Mouse (Mus musculus): Measurements from ENCODE around the gene Spc25. TPM values are rescaled to one million over a fixed set of nuclear protein-coding genes. Genes with fewer than 3 reads are reported as not detected.

Spc25 gene
- polyA plus RNA-seq, 1 experiment from 2014 or later, result 186 TPM

- Histone ChIP-seq H3K27me3 (ENCODE audit: control insufficient read depth, insufficient read depth, low read depth, low read length) (no peaks in the 10 kb centered on the region), H3K9me3 (ENCODE audit: control insufficient read depth, low read length) (no peaks in the 10 kb centered on the region), H3K4me1 (replicated peaks; ENCODE audit: control insufficient read depth, insufficient read depth, low read length) (no peaks in the 10 kb centered on the region), H3K27ac (ENCODE audit: low read length) (no peak overlapping the region), H3K9ac (ENCODE audit: low read length) (no peak overlapping the region), H3K36me3 (ENCODE audit: control insufficient read depth, insufficient read depth, low read length) (no peaks in the 10 kb centered on the region), H3K4me3 (ENCODE audit: low read length) (no peak overlapping the region), H3K4me2 (ENCODE audit: low read depth, low read length) (no peak overlapping the region)
- 86% methylated on average over 9 of the region's 9 CpGs for WGBS
- no peak for ATAC-seq (ENCODE audit: low read depth)
These were observed 20.9 kb upstream of the Spc25 start for GRCm38 (mm10) chr2:69226876-69227275.

GRCm38 (mm10) chr2:69224724-69225123, 18.7 kb upstream of the Spc25 start:
- H3K36me3 ChIP-seq (ENCODE audit: control insufficient read depth, insufficient read depth, low read length), result no peaks in the 10 kb centered on the region
- H3K9ac ChIP-seq (ENCODE audit: low read length), result no peak overlapping the region
- no peaks in the 10 kb centered on the region for H3K27me3 ChIP-seq (ENCODE audit: control insufficient read depth, insufficient read depth, low read depth, low read length)
- H3K4me2 ChIP-seq (ENCODE audit: low read depth, low read length), result no peak overlapping the region
- no peak overlapping the region for H3K4me3 ChIP-seq (ENCODE audit: low read length)
- no peak for ATAC-seq (ENCODE audit: low read depth)
- H3K27ac ChIP-seq (ENCODE audit: low read length), result no peak overlapping the region
- H3K9me3 ChIP-seq (ENCODE audit: control insufficient read depth, low read length), result no peaks in the 10 kb centered on the region
- WGBS, result 37% methylated on average over 2 of the region's 2 CpGs
- no peaks in the 10 kb centered on the region for H3K4me1 ChIP-seq (replicated peaks; ENCODE audit: control insufficient read depth, insufficient read depth, low read length)

- no peaks in the 10 kb centered on the region for H3K27me3 ChIP-seq (ENCODE audit: control insufficient read depth, insufficient read depth, low read depth, low read length)
- no peak for ATAC-seq (ENCODE audit: low read depth)
These were observed 16.8 kb upstream of the Spc25 start for GRCm38 (mm10) chr2:69222815-69223214.

DNA sequence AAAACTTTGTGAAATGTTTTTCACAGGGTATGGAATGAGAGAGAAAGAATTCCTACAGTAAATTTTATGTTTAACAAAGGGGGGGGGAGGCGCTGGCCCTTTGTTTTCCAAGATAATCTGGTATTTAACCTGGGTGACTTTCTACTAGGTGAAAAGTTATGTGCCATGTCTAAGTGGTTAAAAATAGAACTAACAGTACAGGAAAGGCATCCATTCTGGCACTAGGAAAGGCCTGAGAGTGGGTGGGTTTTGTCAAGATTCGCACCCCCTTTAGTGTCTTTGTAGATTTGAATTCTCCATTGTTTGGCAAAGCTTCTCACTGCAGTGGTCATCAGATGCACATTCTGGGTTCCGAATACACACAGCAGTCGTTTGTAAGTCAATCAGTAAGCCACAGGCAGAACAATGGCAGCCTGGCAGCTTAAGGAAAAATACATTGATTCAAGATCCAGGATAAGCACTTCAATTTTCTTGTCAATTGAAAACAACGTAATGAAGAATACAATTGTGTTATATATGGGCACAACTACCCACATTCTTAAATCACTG, 15.9 kb upstream of the Spc25 start:
- H3K9me3 ChIP-seq (ENCODE audit: control insufficient read depth, low read length), result no peaks in the 10 kb centered on the region
- H3K36me3 ChIP-seq (ENCODE audit: control insufficient read depth, insufficient read depth, low read length), result no peaks in the 10 kb centered on the region
- H3K4me2 ChIP-seq (ENCODE audit: low read depth, low read length), result no peak overlapping the region
- no peak overlapping the region for H3K9ac ChIP-seq (ENCODE audit: low read length)
- no peak overlapping the region for H3K27ac ChIP-seq (ENCODE audit: low read length)
- no peaks in the 10 kb centered on the region for H3K4me1 ChIP-seq (replicated peaks; ENCODE audit: control insufficient read depth, insufficient read depth, low read length)
- H3K27me3 ChIP-seq (ENCODE audit: control insufficient read depth, insufficient read depth, low read depth, low read length), result no peaks in the 10 kb centered on the region
- no peak for ATAC-seq (ENCODE audit: low read depth)
- H3K4me3 ChIP-seq (ENCODE audit: low read length), result no peak overlapping the region
- WGBS, result 57% methylated on average over 5 of the region's 5 CpGs

More at GRCm38 (mm10) chr2:69222815-69223214, 16.8 kb upstream of the Spc25 start:
- Histone ChIP-seq H3K36me3 (ENCODE audit: control insufficient read depth, insufficient read depth, low read length) (no peaks in the 10 kb centered on the region), H3K4me2 (ENCODE audit: low read depth, low read length) (no peak overlapping the region), H3K9ac (ENCODE audit: low read length) (no peak overlapping the region), H3K9me3 (ENCODE audit: control insufficient read depth, low read length) (no peaks in the 10 kb centered on the region), H3K4me1 (replicated peaks; ENCODE audit: control insufficient read depth, insufficient read depth, low read length) (no peaks in the 10 kb centered on the region), H3K4me3 (ENCODE audit: low read length) (no peak overlapping the region), H3K27ac (ENCODE audit: low read length) (no peak overlapping the region)
- 63% methylated on average over 10 of the region's 10 CpGs for WGBS

GRCm38 (mm10) chr2:69215242-69215641, 9.2 kb upstream of the Spc25 start:
- Histone ChIP-seq H3K4me3 (ENCODE audit: low read length) (no peak overlapping the region), H3K36me3 (ENCODE audit: control insufficient read depth, insufficient read depth, low read length) (no peaks in the 10 kb centered on the region), H3K4me1 (replicated peaks; ENCODE audit: control insufficient read depth, insufficient read depth, low read length) (no peaks in the 10 kb centered on the region), H3K4me2 (ENCODE audit: low read depth, low read length) (no peak overlapping the region), H3K9ac (ENCODE audit: low read length) (no peak overlapping the region), H3K9me3 (ENCODE audit: control insufficient read depth, low read length) (no peaks in the 10 kb centered on the region), H3K27me3 (ENCODE audit: control insufficient read depth, insufficient read depth, low read depth, low read length) (no peaks in the 10 kb centered on the region), H3K27ac (ENCODE audit: low read length) (no peak overlapping the region)
- ATAC-seq (ENCODE audit: low read depth), result no peak
- WGBS, result 54% methylated on average over 7 of the region's 7 CpGs

DNA sequence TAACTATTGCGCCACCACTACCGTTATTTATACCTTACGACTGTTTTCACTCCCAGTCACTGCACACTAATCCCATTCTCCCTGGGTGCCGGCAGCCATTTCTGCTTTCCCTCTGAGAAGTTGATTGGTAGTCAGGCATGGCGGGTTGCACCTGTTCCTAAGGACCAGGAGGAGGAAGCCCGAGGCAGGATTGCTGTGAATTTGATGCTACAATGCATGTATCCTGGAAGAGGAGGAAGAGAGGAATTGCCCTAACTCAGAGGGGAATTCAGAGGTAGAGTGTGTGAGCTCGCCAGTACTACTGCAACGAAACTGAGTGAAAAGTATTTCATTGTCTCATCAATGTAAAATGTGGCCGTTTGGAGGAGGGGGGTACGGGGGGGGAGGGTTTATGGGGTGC, 6.7 kb upstream of the Spc25 start:
- H3K9ac ChIP-seq (ENCODE audit: low read length), result no peak overlapping the region
- 66% methylated on average over 10 of the region's 10 CpGs for WGBS
- no peak overlapping the region for H3K27ac ChIP-seq (ENCODE audit: low read length)
- H3K4me1 ChIP-seq (replicated peaks; ENCODE audit: control insufficient read depth, insufficient read depth, low read length), result no peaks in the 10 kb centered on the region
- H3K27me3 ChIP-seq (ENCODE audit: control insufficient read depth, insufficient read depth, low read depth, low read length), result no peaks in the 10 kb centered on the region
- H3K36me3 ChIP-seq (ENCODE audit: control insufficient read depth, insufficient read depth, low read length), result no peaks in the 10 kb centered on the region
- no peak overlapping the region for H3K4me2 ChIP-seq (ENCODE audit: low read depth, low read length)
- H3K9me3 ChIP-seq (ENCODE audit: control insufficient read depth, low read length), result no peaks in the 10 kb centered on the region
- ATAC-seq (ENCODE audit: low read depth), result no peak
- H3K4me3 ChIP-seq (ENCODE audit: low read length), result no peak overlapping the region

DNA sequence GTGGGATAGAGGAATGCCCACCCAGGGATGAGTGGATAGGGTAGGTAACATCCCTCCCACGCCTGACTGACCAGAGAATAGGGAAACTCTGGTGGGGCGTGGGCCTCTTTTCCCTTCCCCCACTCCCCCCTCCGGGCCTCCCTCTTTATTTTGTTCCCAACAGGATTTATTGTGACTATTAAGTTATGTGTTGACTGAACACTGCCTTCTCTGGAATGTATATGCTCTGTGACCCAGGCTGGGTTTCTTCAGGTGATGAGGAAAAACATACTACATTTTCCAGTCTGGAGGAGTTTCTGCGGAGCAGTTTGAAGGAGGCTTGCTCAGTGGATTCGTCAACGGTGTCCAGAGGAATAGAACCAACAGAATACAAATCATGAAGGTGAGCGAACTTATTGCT, 4.8 kb upstream of the Spc25 start, which contains the start of gene G6pc2:
TSS of gene G6pc2 (plus strand) at position 301 of the 400 bp plus-strand sequence.
- Histone ChIP-seq H3K4me2 (ENCODE audit: low read depth, low read length) (no peak within 1 kb of the TSS), H3K27me3 (ENCODE audit: control insufficient read depth, insufficient read depth, low read depth, low read length) (no peaks in the 10 kb centered on the region), H3K4me3 (ENCODE audit: low read length) (no peak within 1 kb of the TSS), H3K9me3 (ENCODE audit: control insufficient read depth, low read length) (no peaks in the 10 kb centered on the region), H3K4me1 (replicated peaks; ENCODE audit: control insufficient read depth, insufficient read depth, low read length) (peaks cover 3% of the 10 kb centered on the region; the same call in 1 of the 2 replicates), H3K36me3 (ENCODE audit: control insufficient read depth, insufficient read depth, low read length) (no peaks in the 10 kb centered on the region), H3K9ac (ENCODE audit: low read length) (no peak within 1 kb of the TSS), H3K27ac (ENCODE audit: low read length) (no peak within 1 kb of the TSS)
- ATAC-seq (ENCODE audit: low read depth), result no peak
- 78% methylated on average over 7 of the region's 7 CpGs for WGBS

GRCm38 (mm10) chr2:69209684-69210083, 3.7 kb upstream of the Spc25 start:
- Histone ChIP-seq H3K9me3 (ENCODE audit: control insufficient read depth, low read length) (no peaks in the 10 kb centered on the region), H3K4me2 (ENCODE audit: low read depth, low read length) (no peak overlapping the region), H3K27me3 (ENCODE audit: control insufficient read depth, insufficient read depth, low read depth, low read length) (no peaks in the 10 kb centered on the region), H3K27ac (ENCODE audit: low read length) (no peak overlapping the region), H3K4me3 (ENCODE audit: low read length) (no peak overlapping the region), H3K36me3 (ENCODE audit: control insufficient read depth, insufficient read depth, low read length) (no peaks in the 10 kb centered on the region), H3K4me1 (replicated peaks; ENCODE audit: control insufficient read depth, insufficient read depth, low read length) (peaks cover 6% of the 10 kb centered on the region; the same call in 1 of the 2 replicates), H3K9ac (ENCODE audit: low read length) (no peak overlapping the region)
- ATAC-seq (ENCODE audit: low read depth), result no peak
- WGBS, result 76% methylated on average over 3 of the region's 3 CpGs

DNA sequence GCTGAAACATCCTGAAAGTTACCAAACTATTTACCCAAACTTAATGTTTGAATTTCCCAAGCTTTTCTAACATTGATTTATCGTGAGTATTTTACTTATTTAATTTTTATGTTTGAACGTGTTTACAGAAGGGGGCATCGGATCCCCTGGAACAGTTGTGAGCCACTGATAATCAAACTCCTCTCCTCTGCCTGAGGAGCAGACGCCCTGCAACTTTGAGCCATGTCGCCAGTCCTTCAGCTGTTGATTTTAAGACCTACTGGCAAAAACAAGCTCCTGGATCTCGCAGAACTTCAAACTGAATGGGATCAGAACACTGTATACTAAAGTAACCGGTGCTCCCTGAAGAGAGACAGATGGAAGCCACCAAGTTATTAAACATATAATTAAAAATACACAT, 529 bp upstream of the Spc25 start:
- 15% methylated on average over 7 of the region's 7 CpGs for WGBS
- Histone ChIP-seq H3K4me2 (ENCODE audit: low read depth, low read length) (peak overlapping the region; percentile 48), H3K9ac (ENCODE audit: low read length) (peak overlapping the region; percentile 47; the same call in 1 of the 2 replicates), H3K36me3 (ENCODE audit: control insufficient read depth, insufficient read depth, low read length) (peaks cover 6% of the 10 kb centered on the region; the same call in 1 of the 2 replicates), H3K4me3 (ENCODE audit: low read length) (peak overlapping the region; percentile 92), H3K9me3 (ENCODE audit: control insufficient read depth, low read length) (no peaks in the 10 kb centered on the region), H3K4me1 (replicated peaks; ENCODE audit: control insufficient read depth, insufficient read depth, low read length) (peaks cover 9% of the 10 kb centered on the region), H3K27me3 (ENCODE audit: control insufficient read depth, insufficient read depth, low read depth, low read length) (no peaks in the 10 kb centered on the region), H3K27ac (ENCODE audit: low read length) (no peak overlapping the region)
- peak; percentile 36; the same call in 1 of the 2 replicates for ATAC-seq (ENCODE audit: low read depth)

Data from lung, embryonic 16.5 days (tissue).